ENCODE assay signal across 12 mouse cellular contexts in genomic region chr9:122691879-122692278, GRCm38 (mm10). TPM values are rescaled to one million over a fixed set of nuclear protein-coding genes. Genes with fewer than 3 reads are reported as not detected.
DNase-seq lines count a peak whose midpoint lies in the region; ATAC-seq and TF ChIP-seq lines count a peak whose summit lies in the region.
"Had no signal": no experiment of that assay in that cellular context is flagged by ENCODE, and none has a peak within 500 bp of the region (broad histone marks: within the 10 kb centered on the region; RNA-seq: fewer than 3 reads in every experiment).

No protein-coding gene starts in this region.

- no peak overlapping the region for H3K4me2 ChIP-seq in kidney, embryonic 14.5 days (replicated peaks; ENCODE audit: low read depth, low read length)
- no peak overlapping the region for H3K4me2 ChIP-seq in hindbrain, embryonic 14.5 days (replicated peaks)
- H3K4me2 ChIP-seq: hindbrain, embryonic 15.5 days; liver, embryonic 13.5 days; stomach, embryonic 15.5 days had no signal

- in situ Hi-C loops in Patski (cut with MboI; ENCODE audit: low pct_unique_long_range_greater_than_20kb): no loop called here

- H3K27me3 ChIP-seq in kidney, embryonic 14.5 days (ENCODE audit: control insufficient read depth, insufficient read depth, low read length): no peaks in the 10 kb centered on the region
- peaks cover 12% of the 10 kb centered on the region for H3K27me3 ChIP-seq in Patski
- H3K27me3 ChIP-seq in hindbrain, embryonic 14.5 days (ENCODE audit: control insufficient read depth, insufficient read depth, low read length): no peaks in the 10 kb centered on the region
- H3K27me3 ChIP-seq: hindbrain, embryonic 15.5 days; liver, embryonic 13.5 days; stomach, embryonic 15.5 days had no signal

- WGBS in kidney, embryonic 14.5 days: 77% methylated on average over 6 of the region's 6 CpGs
- 75% methylated on average over 6 of the region's 6 CpGs for WGBS in hindbrain, embryonic 14.5 days

- H3K27ac ChIP-seq in kidney, embryonic 14.5 days (ENCODE audit: low read depth, low read length): no peak overlapping the region
- no peak overlapping the region for H3K27ac ChIP-seq in hindbrain, embryonic 14.5 days
- H3K27ac ChIP-seq: hindbrain, embryonic 15.5 days; liver, embryonic 13.5 days; stomach, embryonic 15.5 days had no signal

- H3K9ac ChIP-seq in kidney, embryonic 14.5 days (ENCODE audit: low read depth, low read length): no peak overlapping the region
- no peak overlapping the region for H3K9ac ChIP-seq in hindbrain, embryonic 14.5 days
- H3K9ac ChIP-seq: hindbrain, embryonic 15.5 days; liver, embryonic 13.5 days; stomach, embryonic 15.5 days had no signal

- H3K4me1 ChIP-seq in kidney, embryonic 14.5 days (ENCODE audit: control insufficient read depth, insufficient read depth, low read length): peaks cover 4% of the 10 kb centered on the region; the same call in 1 of the 2 replicates
- H3K4me1 ChIP-seq in hindbrain, embryonic 14.5 days (replicated peaks; ENCODE audit: control insufficient read depth, insufficient read depth, low read length): no peaks in the 10 kb centered on the region; the same call in 1 of the 2 replicates
- H3K4me1 ChIP-seq: liver, embryonic 13.5 days; stomach, embryonic 15.5 days had no signal

- peak; percentile 69 for TF ChIP-seq CTCF in Patski (IDR thresholded peaks at IDR 0.05)

- peak; percentile 9 for DNase-seq in kidney, adult 9 months
- DNase-seq in A20 (ENCODE audit: low read depth, low spot score) (peak; percentile 59), Patski (ENCODE audit: low read depth, low spot score) (no peak)
- DNase-seq in left cerebral cortex, postnatal 14 days (ENCODE audit: low spot score in 2 of 2): peak; percentile 78 to 92
- DNase-seq in gastrocnemius, adult 18-20 months (ENCODE audit: low spot score): no peak
- no peak for DNase-seq in gastrocnemius, postnatal 36 days
- no peak for DNase-seq in hindbrain, embryonic 14.5 days (ENCODE audit: low spot score)
- DNase-seq: liver, embryonic 13.5 days had no signal

- H3K9me3 ChIP-seq in kidney, embryonic 14.5 days (ENCODE audit: control insufficient read depth, low read length): no peaks in the 10 kb centered on the region
- no peaks in the 10 kb centered on the region for H3K9me3 ChIP-seq in hindbrain, embryonic 14.5 days (ENCODE audit: control insufficient read depth, low read length)
- H3K9me3 ChIP-seq: hindbrain, embryonic 15.5 days; liver, embryonic 13.5 days; stomach, embryonic 15.5 days had no signal

- POLR2A ChIA-PET in Patski (lab: Charles Lee): no interaction called here

- no peak overlapping the region for H3K4me3 ChIP-seq in kidney, embryonic 14.5 days (ENCODE audit: low read length)
- H3K4me3 ChIP-seq in hindbrain, embryonic 14.5 days (replicated peaks; ENCODE audit: low read length): no peak overlapping the region
- H3K4me3 ChIP-seq: hindbrain, embryonic 15.5 days; liver, embryonic 13.5 days; stomach, embryonic 15.5 days had no signal

- H3K36me3 ChIP-seq in kidney, embryonic 14.5 days (ENCODE audit: control insufficient read depth, insufficient read depth, low read length): no peaks in the 10 kb centered on the region
- H3K36me3 ChIP-seq in hindbrain, embryonic 14.5 days (replicated peaks; ENCODE audit: control insufficient read depth, insufficient read depth): no peaks in the 10 kb centered on the region; the same call in 1 of the 2 replicates
- H3K36me3 ChIP-seq: hindbrain, embryonic 15.5 days; liver, embryonic 13.5 days; stomach, embryonic 15.5 days had no signal

- ATAC-seq in kidney, embryonic 14.5 days (ENCODE audit: low FRiP score, low TSS enrichment): no peak
- no peak for ATAC-seq in Patski
- no peak for ATAC-seq in hindbrain, embryonic 14.5 days (ENCODE audit: low FRiP score)

- CTCF ChIA-PET in Patski (lab: Charles Lee): interaction anchor here (1.0 to 2.0 kb wide), 3 partner anchors 23 to 86 kb away, joined by 3 to 4 read pairs (median 3); no protein-coding TSS in a partner anchor

- intact Hi-C loops in left cerebral cortex, postnatal 14 days (cut with DNase I): loop anchor here (10.0 kb wide), 1 partner anchor 337 kb away; the partner anchor contains the start of gene Abhd5
- intact Hi-C loops in gastrocnemius, postnatal 36 days (cut with DNase I): no loop called here

RNA-seq across cellular contexts. Expression of gene Topaz1, which starts 55.3 kb away (rescaled TPM):
- polyA plus RNA-seq in kidney, embryonic 14.5 days (2014; fragmentation: Nextera tagmentation; extraction: Ambion mirVana): not detected in 2 replicates
- polyA plus RNA-seq in Patski (2021): not detected
- total RNA-seq in left cerebral cortex, postnatal 14 days (2021): not detected
- not detected for total RNA-seq in gastrocnemius, adult 18-20 months (2021)
- total RNA-seq in gastrocnemius, postnatal 36 days (2021): not detected
- not detected in 2 replicates for polyA plus RNA-seq in hindbrain, embryonic 14.5 days (2014; fragmentation: Nextera tagmentation; extraction: Ambion mirVana)
- polyA plus RNA-seq: hindbrain, embryonic 15.5 days; liver, embryonic 13.5 days; neural tube, embryonic 11.5 days; stomach, embryonic 15.5 days had no signal

Comparison
In these comparisons a context has a peak if more than half of its experiments do, and no peak if none do; other contexts are left out.
1. DNase-seq: peak in kidney, adult 9 months (single experiment), A20 (single experiment) and left cerebral cortex, postnatal 14 days (2 of 2); none in Patski (single experiment), gastrocnemius, adult 18-20 months (single experiment), gastrocnemius, postnatal 36 days (0 of 2) and hindbrain, embryonic 14.5 days (single experiment).